Mouse (Mus musculus) cerebellum, adult 2 months (tissue): Measurements from ENCODE around the gene Slc38a2.

Source experiments
- CTCF ChIP-seq: fragments of 200-500 bp; IDR thresholded peaks from 2 replicates; pipeline ENCODE4 v1.5.1; 2011; ENCODE audit warnings: low read depth, mild to moderate bottlenecking, control low read depth, low read length, moderate library complexity, borderline replicate concordance; ENCODE audit not compliant: insufficient read depth
- POLR2A ChIP-seq: fragments of 200-500 bp; IDR thresholded peaks from 2 replicates; pipeline ENCODE4 v1.6.1; 2011; ENCODE audit warnings: low read length, control low read depth, borderline replicate concordance; ENCODE audit not compliant: insufficient read depth

GRCm38 (mm10) chr15:96640291-96640985, 59.1 kb downstream of the Slc38a2 start:
- no peak for TF ChIP-seq POLR2A
- no peak for TF ChIP-seq CTCF
